Mouse (Mus musculus) left cerebral cortex, adult 9 months (tissue): ENCODE measurements around the gene Ergic1.
A peak's percentile ranks its signal among the peaks of the same experiment; 100 is the strongest.

Experiments used
- DNase-seq, 2 experiments: peaks; one replicate each; pipeline ENCODE4 v3.0.0; 2022; ENCODE audit warnings: low spot score in 2 of 2

The Ergic1 gene

GRCm38 (mm10) chr17:26600913-26601447, 39.7 kb downstream of the Ergic1 start:
- DNase-seq: no peak

GRCm38 (mm10) chr17:26601514-26601913, 40.2 kb downstream of the Ergic1 start:
- no peak for DNase-seq

- no peak for DNase-seq
Measured at GRCm38 (mm10) chr17:26601926-26602325, 40.6 kb downstream of the Ergic1 start.

- DNase-seq: no peak
Measured at GRCm38 (mm10) chr17:26602371-26602885, 41.1 kb downstream of the Ergic1 start.

- DNase-seq: no peak
Measured at GRCm38 (mm10) chr17:26603311-26603710, 42.0 kb downstream of the Ergic1 start.

- DNase-seq: no peak
Measured at GRCm38 (mm10) chr17:26605636-26606035, 44.3 kb downstream of the Ergic1 start.

GRCm38 (mm10) chr17:26606516-26606915, 45.2 kb downstream of the Ergic1 start:
- no peak for DNase-seq

- no peak for DNase-seq
Measured at GRCm38 (mm10) chr17:26608348-26608747, 47.1 kb downstream of the Ergic1 start.

GRCm38 (mm10) chr17:26608877-26609276, 47.6 kb downstream of the Ergic1 start:
- DNase-seq: no peak

- peak in 1 of 2 experiments; percentile 86 for DNase-seq
Measured at GRCm38 (mm10) chr17:26609820-26610219, 48.5 kb downstream of the Ergic1 start.

GRCm38 (mm10) chr17:26611328-26611727, 50.0 kb downstream of the Ergic1 start:
- no peak for DNase-seq

- DNase-seq: no peak
Measured at GRCm38 (mm10) chr17:26611918-26612317, 50.6 kb downstream of the Ergic1 start.

- no peak for DNase-seq
Measured at GRCm38 (mm10) chr17:26614286-26614685, 53.0 kb downstream of the Ergic1 start.

GRCm38 (mm10) chr17:26614708-26615486, 53.6 kb downstream of the Ergic1 start:
- no peak for DNase-seq

- no peak for DNase-seq
Measured at GRCm38 (mm10) chr17:26616696-26617095, 55.4 kb downstream of the Ergic1 start.

GRCm38 (mm10) chr17:26618498-26618897, 57.2 kb downstream of the Ergic1 start:
- DNase-seq: no peak

- DNase-seq: no peak
Measured at GRCm38 (mm10) chr17:26619577-26619976, 58.3 kb downstream of the Ergic1 start.

- DNase-seq: no peak
Measured at GRCm38 (mm10) chr17:26620292-26620691, 59.0 kb downstream of the Ergic1 start.

GRCm38 (mm10) chr17:26620786-26621766, 59.8 kb downstream of the Ergic1 start:
- no peak for DNase-seq

GRCm38 (mm10) chr17:26621912-26622311, 60.6 kb downstream of the Ergic1 start:
- no peak for DNase-seq

GRCm38 (mm10) chr17:26623991-26624390, 62.7 kb downstream of the Ergic1 start:
- DNase-seq: no peak

- DNase-seq: no peak
Measured at GRCm38 (mm10) chr17:26624999-26625398, 63.7 kb downstream of the Ergic1 start.
